ENCODE assay signal across 7 mouse cellular contexts in the genomic region with DNA sequence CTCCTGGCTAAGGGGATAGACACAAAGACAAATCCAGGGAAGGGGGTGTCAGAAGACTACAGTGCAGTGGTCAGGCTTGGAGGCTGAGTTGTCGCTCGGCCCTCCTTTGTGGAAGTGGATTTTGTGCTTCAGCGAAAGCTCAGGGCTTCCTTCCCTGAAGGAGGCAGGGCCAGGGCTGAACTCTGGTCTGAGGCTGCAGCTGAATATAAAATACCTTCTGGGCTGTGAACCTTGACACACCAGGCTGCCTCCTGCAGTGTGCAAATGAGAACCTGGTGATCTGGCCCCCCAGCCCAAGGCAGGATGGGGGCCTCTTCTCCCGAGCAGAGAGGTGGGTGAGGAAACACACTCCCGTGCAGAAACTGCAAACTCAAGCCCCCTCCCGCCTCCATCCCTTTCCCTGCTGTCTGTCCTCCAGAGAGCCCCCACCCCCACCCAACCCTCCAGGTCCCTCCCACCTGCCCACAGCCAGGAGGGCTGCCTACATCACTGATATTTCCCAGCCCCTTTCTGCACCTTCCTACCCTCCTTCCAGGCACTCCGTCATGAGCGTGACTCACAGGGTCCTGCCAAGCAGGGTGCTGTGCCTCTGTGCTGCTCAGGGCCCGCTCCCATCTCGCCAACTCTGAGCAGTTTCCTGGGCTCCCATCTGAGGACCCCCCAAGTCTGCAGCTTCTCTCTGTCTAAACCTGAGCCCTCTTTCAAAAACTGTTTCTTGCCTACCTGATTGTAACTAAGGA. TPM values are rescaled to one million over a fixed set of nuclear protein-coding genes. Genes with fewer than 3 reads are reported as not detected.
A peak's percentile ranks its signal among the peaks of the same experiment; 100 is the strongest.
DNase-seq lines count a peak whose midpoint lies in the region; ATAC-seq and TF ChIP-seq lines count a peak whose summit lies in the region.

No protein-coding gene starts in this region.

- no peaks in the 10 kb centered on the region for H3K27me3 ChIP-seq in Patski
- H3K27me3 ChIP-seq in embryonic facial prominence, embryonic 11.5 days (ENCODE audit: control insufficient read depth, insufficient read depth, low read length): no peaks in the 10 kb centered on the region
- H3K27me3 ChIP-seq in intestine, postnatal 0 days (replicated peaks; ENCODE audit: control insufficient read depth, insufficient read depth, low read length): no peaks in the 10 kb centered on the region
- H3K27me3 ChIP-seq in midbrain, embryonic 10.5 days (ENCODE audit: low read depth, poor library complexity, severe bottlenecking): peaks cover 27% of the 10 kb centered on the region

- TF ChIP-seq CTCF in Patski (IDR thresholded peaks at IDR 0.05): no peak
- TF ChIP-seq CTCF in intestine, postnatal 0 days (IDR thresholded peaks at IDR 0.05; ENCODE audit: low read depth): no peak

- H3K27ac ChIP-seq in embryonic facial prominence, embryonic 11.5 days (replicated peaks; ENCODE audit: low read depth, low read length): no peak overlapping the region
- H3K27ac ChIP-seq in intestine, postnatal 0 days (ENCODE audit: low read depth, low read length): no peak overlapping the region
- H3K27ac ChIP-seq in midbrain, embryonic 10.5 days (replicated peaks): peak overlapping the region; percentile 65

- DNase-seq in Patski (ENCODE audit: low read depth, low spot score): no peak
- DNase-seq in embryonic facial prominence, embryonic 11.5 days (ENCODE audit: low spot score): no peak
- DNase-seq in midbrain, embryonic 10.5 days (ENCODE audit: low spot score): no peak
- DNase-seq in thymus, postnatal 14 days: no peak
- DNase-seq in cerebellum, postnatal 4 days (ENCODE audit: low spot score in 2 of 2): no peak
- no peak for DNase-seq in gastrocnemius, postnatal 14 days

- H3K4me1 ChIP-seq in embryonic facial prominence, embryonic 11.5 days (ENCODE audit: control insufficient read depth, insufficient read depth, low read length): no peaks in the 10 kb centered on the region
- 0 out of 2 replicates have a peak, but pooled peaks cover 2% of the 10 kb centered on the region for H3K4me1 ChIP-seq in intestine, postnatal 0 days (replicated peaks; ENCODE audit: control insufficient read depth, insufficient read depth, low read length)
- H3K4me1 ChIP-seq in midbrain, embryonic 10.5 days: peaks cover 23% of the 10 kb centered on the region

- 20% methylated on average over 10 of the region's 10 CpGs for WGBS in embryonic facial prominence, embryonic 11.5 days
- WGBS in intestine, postnatal 0 days: 35% methylated on average over 8 of the region's 10 CpGs
- 14% methylated on average over 10 of the region's 10 CpGs for WGBS in midbrain, embryonic 10.5 days

- POLR2A ChIA-PET in Patski (lab: Charles Lee): interaction anchor here (0.6 kb wide), 1 partner anchor 1706 kb away, joined by 3 read pairs; no protein-coding TSS in a partner anchor

- no peak overlapping the region for H3K4me2 ChIP-seq in embryonic facial prominence, embryonic 11.5 days (ENCODE audit: low read depth, low read length)
- H3K4me2 ChIP-seq in intestine, postnatal 0 days (replicated peaks; ENCODE audit: low read depth): no peak overlapping the region

- no peaks in the 10 kb centered on the region for H3K36me3 ChIP-seq in embryonic facial prominence, embryonic 11.5 days (replicated peaks; ENCODE audit: control insufficient read depth, insufficient read depth, low read depth, low read length)
- H3K36me3 ChIP-seq in intestine, postnatal 0 days (ENCODE audit: control insufficient read depth, insufficient read depth): no peaks in the 10 kb centered on the region
- H3K36me3 ChIP-seq in midbrain, embryonic 10.5 days: no peaks in the 10 kb centered on the region

- in situ Hi-C loops in Patski (cut with MboI; ENCODE audit: low pct_unique_long_range_greater_than_20kb): no loop called here

- peak; percentile 81 for ATAC-seq in Patski
- 0 out of 2 replicates have a peak, but pooled peaks have one; percentile 49 for ATAC-seq in embryonic facial prominence, embryonic 11.5 days (replicated peaks; ENCODE audit: insufficient number of reproducible peaks, low FRiP score, low TSS enrichment, low read depth)
- ATAC-seq in intestine, postnatal 0 days: peak; percentile 59

- H3K4me3 ChIP-seq in embryonic facial prominence, embryonic 11.5 days (ENCODE audit: low read depth, low read length): no peak overlapping the region
- no peak overlapping the region for H3K4me3 ChIP-seq in intestine, postnatal 0 days (ENCODE audit: low read depth, low read length)
- peak overlapping the region; percentile 1; the same call in 1 of the 2 replicates for H3K4me3 ChIP-seq in midbrain, embryonic 10.5 days

- H3K9ac ChIP-seq in embryonic facial prominence, embryonic 11.5 days (replicated peaks; ENCODE audit: low read length): no peak overlapping the region
- no peak overlapping the region for H3K9ac ChIP-seq in intestine, postnatal 0 days (ENCODE audit: low read depth, low read length)

- CTCF ChIA-PET in Patski (lab: Charles Lee): interaction anchor here (1.1 to 5.7 kb wide), 4 partner anchors 10 to 55 kb away, joined by 3 to 46 read pairs (median 10); no protein-coding TSS in a partner anchor

- H3K9me3 ChIP-seq in embryonic facial prominence, embryonic 11.5 days (replicated peaks; ENCODE audit: control insufficient read depth, low read length): no peaks in the 10 kb centered on the region
- no peaks in the 10 kb centered on the region for H3K9me3 ChIP-seq in intestine, postnatal 0 days (ENCODE audit: control insufficient read depth)
- 0 out of 2 replicates have a peak, but pooled peaks cover 3% of the 10 kb centered on the region for H3K9me3 ChIP-seq in midbrain, embryonic 10.5 days (replicated peaks)

- intact Hi-C loops in gastrocnemius, postnatal 14 days (cut with DNase I; ENCODE audit: low total_unique reads): no loop called here

RNA-seq across cellular contexts. Expression of a gene that starts 6.4 kb away (rescaled TPM):
- 9.4 TPM for polyA plus RNA-seq in Patski (2021)
- polyA plus RNA-seq in embryonic facial prominence, embryonic 11.5 days (2014; fragmentation: Nextera tagmentation; extraction: Ambion mirVana): 2.9 and 4.1 TPM in 2 replicates
- 1.2 and 1.3 TPM in 2 replicates for polyA plus RNA-seq in intestine, postnatal 0 days (2015; fragmentation: Nextera tagmentation; extraction: Ambion mirVana)
- 2.9 and 3.3 TPM in 2 replicates for polyA plus RNA-seq in midbrain, embryonic 10.5 days (2016; fragmentation: Nextera tagmentation; extraction: Ambion mirVana)
- 1 to 10 TPM; 2.9 to 3.0 TPM for total RNA-seq in gastrocnemius, postnatal 14 days (2021)

RNA-seq across cellular contexts. Expression of a gene that starts 40.9 kb away (rescaled TPM):
- 5.2 TPM for polyA plus RNA-seq in Patski (2021)
- 2.3 and 3.6 TPM in 2 replicates for polyA plus RNA-seq in embryonic facial prominence, embryonic 11.5 days (2014; fragmentation: Nextera tagmentation; extraction: Ambion mirVana)
- 16.5 and 19.2 TPM in 2 replicates for polyA plus RNA-seq in intestine, postnatal 0 days (2015; fragmentation: Nextera tagmentation; extraction: Ambion mirVana)
- 6.5 and 7.8 TPM in 2 replicates for polyA plus RNA-seq in midbrain, embryonic 10.5 days (2016; fragmentation: Nextera tagmentation; extraction: Ambion mirVana)
- total RNA-seq in gastrocnemius, postnatal 14 days (2021): under 1 TPM; 0.29 to 0.35 TPM

RNA-seq across cellular contexts. Expression of a gene that starts 59.1 kb away (rescaled TPM):
- polyA plus RNA-seq in Patski (2021): not detected
- polyA plus RNA-seq in embryonic facial prominence, embryonic 11.5 days (2014; fragmentation: Nextera tagmentation; extraction: Ambion mirVana): 0.25 and 0.28 TPM in 2 replicates
- 0.07 and 0.14 TPM in 2 replicates for polyA plus RNA-seq in intestine, postnatal 0 days (2015; fragmentation: Nextera tagmentation; extraction: Ambion mirVana)
- polyA plus RNA-seq in midbrain, embryonic 10.5 days (2016; fragmentation: Nextera tagmentation; extraction: Ambion mirVana): 0.12 and 0.25 TPM in 2 replicates
- total RNA-seq in gastrocnemius, postnatal 14 days (2021): under 1 TPM; 0.14 to 0.20 TPM
